Mouse (Mus musculus): ENCODE measurements at regions not wholly inside any gene's neighbourhood (a gene's known extent, or its start where the extent isn't known, plus 50 kb on each side); places are given as distances from the start of the nearest gene placed in this dataset.
"Not testable (repeated sequence)": the region's sequence is repeated elsewhere in the genome, so short reads cannot be mapped to it uniquely, and the experiment has no call there.

GRCm38 (mm10) chr14:48799442-48800099, 126.0 kb upstream of the Otx2 start:
- Histone ChIP-seq H3K4me3 (ENCODE audit: low read depth, low read length) (no peak overlapping the region), H3K36me3 (replicated peaks) (no peaks in the 10 kb centered on the region), H3K4me1 (ENCODE audit: insufficient read depth, low read depth, low read length) (no peaks in the 10 kb centered on the region), H3K27me3 (ENCODE audit: insufficient read depth, low read length) (peaks cover 3% of the 10 kb centered on the region; the same call in 1 of the 2 replicates), H3K9me3 (replicated peaks) (no peaks in the 10 kb centered on the region)
- ATAC-seq (ENCODE audit: extremely low read depth, insufficient number of reproducible peaks, low FRiP score, poor library complexity, severe bottlenecking) (no peak), DNase-seq (ENCODE audit: low spot score) (no peak)
- TF ChIP-seq TAL1 (conservative IDR thresholded peaks at IDR 0.05; ENCODE audit: low read depth, low read length) = no peak
- TF ChIP-seq GATA2 (IDR thresholded peaks at IDR 0.05; ENCODE audit: borderline replicate concordance, low read depth, low read length) = no peak
- no peak for TF ChIP-seq CTCF (IDR thresholded peaks at IDR 0.05; ENCODE audit: low read depth, low read length)
- TF ChIP-seq POLR2AphosphoS5 (IDR thresholded peaks at IDR 0.05; ENCODE audit: insufficient replicate concordance, low read depth, low read length) = no peak
- no peak for TF ChIP-seq GATA1 (IDR thresholded peaks at IDR 0.05; ENCODE audit: borderline replicate concordance, low read length)

- H3K4me3 ChIP-seq (ENCODE audit: low read depth, low read length) = no peak overlapping the region
- no peak for DNase-seq (ENCODE audit: low spot score)
- H3K36me3 ChIP-seq (replicated peaks) = no peaks in the 10 kb centered on the region
- H3K9me3 ChIP-seq (replicated peaks) = no peaks in the 10 kb centered on the region
- no peak for ATAC-seq (ENCODE audit: extremely low read depth, insufficient number of reproducible peaks, low FRiP score, poor library complexity, severe bottlenecking)
- no peaks in the 10 kb centered on the region for H3K4me1 ChIP-seq (ENCODE audit: insufficient read depth, low read depth, low read length)
- TF ChIP-seq GATA2 (IDR thresholded peaks at IDR 0.05; ENCODE audit: borderline replicate concordance, low read depth, low read length) (no peak), GATA1 (IDR thresholded peaks at IDR 0.05; ENCODE audit: borderline replicate concordance, low read length) (no peak), POLR2AphosphoS5 (IDR thresholded peaks at IDR 0.05; ENCODE audit: insufficient replicate concordance, low read depth, low read length) (no peak), CTCF (IDR thresholded peaks at IDR 0.05; ENCODE audit: low read depth, low read length) (no peak), TAL1 (conservative IDR thresholded peaks at IDR 0.05; ENCODE audit: low read depth, low read length) (no peak)
- no peaks in the 10 kb centered on the region; the same call in none of the 2 replicates for H3K27me3 ChIP-seq (ENCODE audit: insufficient read depth, low read length)
Observed at GRCm38 (mm10) chr14:48791507-48791906, 117.9 kb upstream of the Otx2 start.

- H3K9me3 ChIP-seq (replicated peaks) = no peaks in the 10 kb centered on the region
- no peak for ATAC-seq (ENCODE audit: extremely low read depth, insufficient number of reproducible peaks, low FRiP score, poor library complexity, severe bottlenecking)
- no peak overlapping the region for H3K4me3 ChIP-seq (ENCODE audit: low read depth, low read length)
- no peak for DNase-seq (ENCODE audit: low spot score)
- no peaks in the 10 kb centered on the region for H3K36me3 ChIP-seq (replicated peaks)
- H3K4me1 ChIP-seq (ENCODE audit: insufficient read depth, low read depth, low read length) = no peaks in the 10 kb centered on the region
- no peaks in the 10 kb centered on the region for H3K27me3 ChIP-seq (ENCODE audit: insufficient read depth, low read length)
- TF ChIP-seq CTCF (IDR thresholded peaks at IDR 0.05; ENCODE audit: low read depth, low read length) (no peak), GATA2 (IDR thresholded peaks at IDR 0.05; ENCODE audit: borderline replicate concordance, low read depth, low read length) (no peak), TAL1 (conservative IDR thresholded peaks at IDR 0.05; ENCODE audit: low read depth, low read length) (no peak), POLR2AphosphoS5 (IDR thresholded peaks at IDR 0.05; ENCODE audit: insufficient replicate concordance, low read depth, low read length) (no peak), GATA1 (IDR thresholded peaks at IDR 0.05; ENCODE audit: borderline replicate concordance, low read length) (no peak)
Observed at GRCm38 (mm10) chr14:48779327-48779726, 105.7 kb upstream of the Otx2 start.

DNA sequence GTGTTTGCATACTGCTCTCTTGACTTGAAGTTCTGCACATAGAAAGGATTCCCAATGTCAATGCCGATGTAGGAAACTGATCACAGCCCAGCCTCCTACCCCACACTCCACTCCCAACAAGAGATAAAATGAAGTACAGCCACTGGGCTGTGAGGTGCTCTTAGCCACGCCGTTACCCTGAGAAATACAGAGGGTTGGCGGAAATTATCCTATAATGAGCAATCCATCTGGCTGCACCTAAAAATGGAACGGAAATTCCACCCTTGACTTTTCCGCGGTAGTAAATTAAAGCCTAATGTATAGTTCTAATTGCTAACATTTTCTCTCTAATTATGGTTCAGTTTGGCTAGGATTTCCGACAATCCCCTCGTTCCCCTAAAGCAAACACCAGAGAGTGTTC, 97.2 kb upstream of the Otx2 start:
- Histone ChIP-seq H3K27me3 (ENCODE audit: insufficient read depth, low read length) (0 out of 2 replicates have a peak, but pooled peaks cover 2% of the 10 kb centered on the region), H3K9me3 (replicated peaks) (no peaks in the 10 kb centered on the region), H3K4me1 (ENCODE audit: insufficient read depth, low read depth, low read length) (no peaks in the 10 kb centered on the region), H3K4me3 (ENCODE audit: low read depth, low read length) (no peak overlapping the region), H3K36me3 (replicated peaks) (no peaks in the 10 kb centered on the region)
- DNase-seq (ENCODE audit: low spot score) = no peak
- ATAC-seq (ENCODE audit: extremely low read depth, insufficient number of reproducible peaks, low FRiP score, poor library complexity, severe bottlenecking) = no peak
- no peak for TF ChIP-seq GATA2 (IDR thresholded peaks at IDR 0.05; ENCODE audit: borderline replicate concordance, low read depth, low read length)
- no peak for TF ChIP-seq POLR2AphosphoS5 (IDR thresholded peaks at IDR 0.05; ENCODE audit: insufficient replicate concordance, low read depth, low read length)
- no peak for TF ChIP-seq CTCF (IDR thresholded peaks at IDR 0.05; ENCODE audit: low read depth, low read length)
- TF ChIP-seq TAL1 (conservative IDR thresholded peaks at IDR 0.05; ENCODE audit: low read depth, low read length) = no peak
- no peak for TF ChIP-seq GATA1 (IDR thresholded peaks at IDR 0.05; ENCODE audit: borderline replicate concordance, low read length)

GRCm38 (mm10) chr14:48762691-48763090, 89.1 kb upstream of the Otx2 start:
- ATAC-seq (ENCODE audit: extremely low read depth, insufficient number of reproducible peaks, low FRiP score, poor library complexity, severe bottlenecking) = no peak
- no peak overlapping the region for H3K4me3 ChIP-seq (ENCODE audit: low read depth, low read length)

DNA sequence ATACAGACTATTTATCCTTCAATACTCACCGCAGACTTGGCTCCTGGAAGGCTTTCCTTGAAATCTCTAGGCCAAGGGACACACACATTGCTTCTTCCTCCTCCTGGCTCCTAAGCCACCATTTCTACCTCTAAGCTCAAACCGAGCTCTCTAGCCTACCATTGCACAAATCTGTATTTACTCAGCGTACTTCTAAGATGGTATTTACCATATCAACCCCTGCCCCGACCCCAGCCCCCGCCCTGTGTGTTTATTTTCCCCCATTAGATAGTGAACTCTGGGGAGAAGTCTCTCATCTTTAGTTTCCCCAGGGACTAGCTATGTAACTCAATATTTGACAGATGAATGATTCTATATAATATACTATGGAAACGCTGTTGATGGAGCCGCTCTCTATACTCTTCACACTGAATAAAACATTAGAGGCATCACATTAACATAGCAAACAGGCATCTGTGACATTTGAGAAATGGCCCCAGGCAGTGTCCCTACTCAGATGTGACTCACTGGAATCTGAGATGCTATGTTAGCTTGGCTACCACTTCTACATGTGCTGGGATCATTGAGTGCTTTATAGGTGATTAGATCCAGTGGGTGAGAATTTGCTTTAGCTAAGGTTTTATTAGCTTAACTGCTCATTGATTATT, 87.5 kb upstream of the Otx2 start:
- TF ChIP-seq TAL1 (conservative IDR thresholded peaks at IDR 0.05; ENCODE audit: low read depth, low read length) (no peak), POLR2AphosphoS5 (IDR thresholded peaks at IDR 0.05; ENCODE audit: insufficient replicate concordance, low read depth, low read length) (no peak), GATA1 (IDR thresholded peaks at IDR 0.05; ENCODE audit: borderline replicate concordance, low read length) (no peak), CTCF (IDR thresholded peaks at IDR 0.05; ENCODE audit: low read depth, low read length) (no peak), GATA2 (IDR thresholded peaks at IDR 0.05; ENCODE audit: borderline replicate concordance, low read depth, low read length) (no peak)
- Histone ChIP-seq H3K36me3 (replicated peaks) (no peaks in the 10 kb centered on the region), H3K27me3 (ENCODE audit: insufficient read depth, low read length) (no peaks in the 10 kb centered on the region), H3K4me1 (ENCODE audit: insufficient read depth, low read depth, low read length) (no peaks in the 10 kb centered on the region), H3K9me3 (replicated peaks) (no peaks in the 10 kb centered on the region), H3K4me3 (ENCODE audit: low read depth, low read length) (no peak overlapping the region)
- ATAC-seq (ENCODE audit: extremely low read depth, insufficient number of reproducible peaks, low FRiP score, poor library complexity, severe bottlenecking) = no peak
- no peak for DNase-seq (ENCODE audit: low spot score)

More at GRCm38 (mm10) chr14:48762691-48763090, 89.1 kb upstream of the Otx2 start:
- no peaks in the 10 kb centered on the region for H3K4me1 ChIP-seq (ENCODE audit: insufficient read depth, low read depth, low read length)
- no peak for DNase-seq (ENCODE audit: low spot score)
- H3K9me3 ChIP-seq (replicated peaks) = no peaks in the 10 kb centered on the region
- TF ChIP-seq POLR2AphosphoS5 (IDR thresholded peaks at IDR 0.05; ENCODE audit: insufficient replicate concordance, low read depth, low read length) (no peak), GATA2 (IDR thresholded peaks at IDR 0.05; ENCODE audit: borderline replicate concordance, low read depth, low read length) (no peak), GATA1 (IDR thresholded peaks at IDR 0.05; ENCODE audit: borderline replicate concordance, low read length) (no peak), TAL1 (conservative IDR thresholded peaks at IDR 0.05; ENCODE audit: low read depth, low read length) (no peak), CTCF (IDR thresholded peaks at IDR 0.05; ENCODE audit: low read depth, low read length) (no peak)
- H3K27me3 ChIP-seq (ENCODE audit: insufficient read depth, low read length) = no peaks in the 10 kb centered on the region
- H3K36me3 ChIP-seq (replicated peaks) = no peaks in the 10 kb centered on the region

GRCm38 (mm10) chr14:48755096-48755495, 81.5 kb upstream of the Otx2 start:
- ATAC-seq (ENCODE audit: extremely low read depth, insufficient number of reproducible peaks, low FRiP score, poor library complexity, severe bottlenecking); H3K4me1 ChIP-seq (ENCODE audit: insufficient read depth, low read depth, low read length); H3K27me3 ChIP-seq (ENCODE audit: insufficient read depth, low read length); H3K9me3 ChIP-seq (replicated peaks); H3K36me3 ChIP-seq (replicated peaks); DNase-seq (ENCODE audit: low spot score); H3K4me3 ChIP-seq (ENCODE audit: low read depth, low read length): not testable (repeated sequence)
